Mouse (Mus musculus) heart, embryonic 12.5 days (tissue): ENCODE results near the gene Gtf2f2. TPM values are rescaled to one million over a fixed set of nuclear protein-coding genes. Genes with fewer than 3 reads are reported as not detected.

Source experiments
- ATAC-seq: fragments of 200-750 bp; cut with Nextera tagmentation; 2 replicates; pipeline ENCODE4 v1.8.0; 2017; ENCODE audit warnings: moderate TSS enrichment, moderate library complexity; ENCODE audit not compliant: insufficient number of reproducible peaks, low FRiP score
- H3K27ac ChIP-seq: fragments of 300-500 bp; sonication (generic); 2 replicates; pipeline ENCODE4 v1.5.1; 2016; ENCODE audit warnings: mild to moderate bottlenecking, moderate library complexity; ENCODE audit not compliant: poor library complexity, severe bottlenecking
- H3K27me3 ChIP-seq: fragments of 300-500 bp; sonication (generic); replicated peaks from 2 replicates; pipeline ENCODE4 v1.6.1; 2016; ENCODE audit warnings: mild to moderate bottlenecking, moderate library complexity
- H3K36me3 ChIP-seq: fragments of 300-500 bp; sonication (generic); 2 replicates; pipeline ENCODE4 v1.6.1; 2016; ENCODE audit warnings: mild to moderate bottlenecking, moderate library complexity
- H3K4me1 ChIP-seq: fragments of 300-500 bp; sonication (generic); replicated peaks from 2 replicates; pipeline ENCODE4 v1.6.1; 2016; ENCODE audit warnings: mild to moderate bottlenecking
- H3K4me2 ChIP-seq: fragments of 300-500 bp; sonication (generic); 2 replicates; pipeline ENCODE4 v1.6.1; 2016; ENCODE audit warnings: mild to moderate bottlenecking, moderate library complexity
- H3K4me3 ChIP-seq: fragments of 300-500 bp; sonication (generic); 2 replicates; pipeline ENCODE4 v1.5.1; 2016; ENCODE audit warnings: mild to moderate bottlenecking
- H3K9ac ChIP-seq: fragments of 300-500 bp; sonication (generic); 2 replicates; pipeline ENCODE4 v1.6.1; 2016; ENCODE audit warnings: mild to moderate bottlenecking, moderate library complexity
- H3K9me3 ChIP-seq: fragments of 300-500 bp; sonication (generic); replicated peaks from 2 replicates; pipeline ENCODE4 v1.6.1; 2016; ENCODE audit warnings: mild to moderate bottlenecking, moderate library complexity
- WGBS: fragments of 180-500 bp; shearing (Covaris S2); methylation state at CpG from one replicate; pipeline ENCODE4 v1.1.7; 2016; 5-methylcytosine and 5-hydroxymethylcytosine counted together
- polyA plus RNA-seq: library from polyadenylated mRNA; unstranded; fragments of >200 nt; fragmentation: Nextera tagmentation; extraction: Ambion mirVana; gene quantifications from 2 replicates; pipeline ENCODE4 v1.2.1, GENCODE M21; 2016

The Gtf2f2 gene
- polyA plus RNA-seq = 31.3 and 31.5 TPM in 2 replicates

- Histone ChIP-seq H3K4me1 (peaks cover 16% of the 10 kb centered on the region), H3K27me3 (no peaks in the 10 kb centered on the region), H3K9ac (peak within 1 kb of the TSS; percentile 90), H3K9me3 (no peaks in the 10 kb centered on the region), H3K36me3 (peaks cover 5% of the 10 kb centered on the region; the same call in 1 of the 2 replicates), H3K4me3 (peak within 1 kb of the TSS; percentile 95), H3K4me2 (peak within 1 kb of the TSS; percentile 87), H3K27ac (peak within 1 kb of the TSS; percentile 58)
- WGBS = under 1% methylated on average over 67 of the region's 67 CpGs
- peak; percentile 91 for ATAC-seq
Observed at GRCm38 (mm10) chr14:76010102-76011061, at the start of gene Gtf2f2. Gene Gtf2f2 (minus strand): TSS chr14:76010865.

- ATAC-seq = no peak
- no peak overlapping the region for H3K9ac ChIP-seq
- 73% methylated on average over 5 of the region's 5 CpGs for WGBS
Observed at GRCm38 (mm10) chr14:76059441-76059840, 48.8 kb upstream of the Gtf2f2 start.

GRCm38 (mm10) chr14:76053726-76054125 is 43.1 kb upstream of the Gtf2f2 start:
- no peaks in the 10 kb centered on the region for H3K9me3 ChIP-seq
- H3K27me3 ChIP-seq = no peaks in the 10 kb centered on the region
- no peak overlapping the region for H3K4me2 ChIP-seq
- H3K9ac ChIP-seq = no peak overlapping the region
- peaks cover 11% of the 10 kb centered on the region for H3K4me1 ChIP-seq
- H3K4me3 ChIP-seq = no peak overlapping the region
- 73% methylated on average over 11 of the region's 11 CpGs for WGBS
- no peak overlapping the region for H3K27ac ChIP-seq
- no peaks in the 10 kb centered on the region for H3K36me3 ChIP-seq
- ATAC-seq = no peak

More at GRCm38 (mm10) chr14:76059441-76059840, 48.8 kb upstream of the Gtf2f2 start:
- Histone ChIP-seq H3K27ac (no peak overlapping the region), H3K4me3 (no peak overlapping the region), H3K9me3 (no peaks in the 10 kb centered on the region), H3K4me1 (peaks cover 3% of the 10 kb centered on the region), H3K4me2 (no peak overlapping the region), H3K36me3 (no peaks in the 10 kb centered on the region), H3K27me3 (no peaks in the 10 kb centered on the region)

- no peak overlapping the region for H3K4me3 ChIP-seq
- H3K36me3 ChIP-seq = no peaks in the 10 kb centered on the region
- H3K27me3 ChIP-seq = no peaks in the 10 kb centered on the region
- no peak overlapping the region for H3K9ac ChIP-seq
- H3K27ac ChIP-seq = no peak overlapping the region
- no peak for ATAC-seq
- 76% methylated on average over 7 of the region's 7 CpGs for WGBS
- H3K4me2 ChIP-seq = no peak overlapping the region
- no peaks in the 10 kb centered on the region for H3K9me3 ChIP-seq
- peaks cover 11% of the 10 kb centered on the region for H3K4me1 ChIP-seq
Observed at GRCm38 (mm10) chr14:76051966-76052365, 41.3 kb upstream of the Gtf2f2 start.

- H3K36me3 ChIP-seq = no peaks in the 10 kb centered on the region
- H3K27ac ChIP-seq = no peak overlapping the region
- 0 out of 2 replicates have a peak, but pooled peaks cover 3% of the 10 kb centered on the region for H3K27me3 ChIP-seq
Observed at GRCm38 (mm10) chr14:76045767-76046166, 35.1 kb upstream of the Gtf2f2 start.

GRCm38 (mm10) chr14:76044164-76044557 is 33.5 kb upstream of the Gtf2f2 start:
- Histone ChIP-seq H3K27me3 (0 out of 2 replicates have a peak, but pooled peaks cover 3% of the 10 kb centered on the region), H3K27ac (no peak overlapping the region), H3K4me1 (no peaks in the 10 kb centered on the region), H3K9me3 (no peaks in the 10 kb centered on the region), H3K4me3 (no peak overlapping the region), H3K4me2 (no peak overlapping the region), H3K36me3 (no peaks in the 10 kb centered on the region), H3K9ac (no peak overlapping the region)
- ATAC-seq = no peak
- WGBS = 58% methylated on average over 3 of the region's 3 CpGs

More at GRCm38 (mm10) chr14:76045767-76046166, 35.1 kb upstream of the Gtf2f2 start:
- Histone ChIP-seq H3K9ac (no peak overlapping the region), H3K9me3 (no peaks in the 10 kb centered on the region), H3K4me2 (no peak overlapping the region), H3K4me3 (no peak overlapping the region), H3K4me1 (no peaks in the 10 kb centered on the region)
- no peak for ATAC-seq
- WGBS = 50% methylated on average over 1 of the region's 1 CpGs

- 82% methylated on average over 14 of the region's 14 CpGs for WGBS
- no peak overlapping the region for H3K4me3 ChIP-seq
Observed at GRCm38 (mm10) chr14:76043251-76044163, 32.8 kb upstream of the Gtf2f2 start.

GRCm38 (mm10) chr14:76033221-76033637 is 22.6 kb upstream of the Gtf2f2 start:
- no peak for ATAC-seq
- Histone ChIP-seq H3K27me3 (no peaks in the 10 kb centered on the region), H3K4me1 (peaks cover 7% of the 10 kb centered on the region), H3K4me3 (no peak overlapping the region), H3K36me3 (no peaks in the 10 kb centered on the region), H3K9me3 (no peaks in the 10 kb centered on the region), H3K27ac (no peak overlapping the region), H3K9ac (no peak overlapping the region), H3K4me2 (no peak overlapping the region)
- 61% methylated on average over 7 of the region's 7 CpGs for WGBS

More at GRCm38 (mm10) chr14:76043251-76044163, 32.8 kb upstream of the Gtf2f2 start:
- Histone ChIP-seq H3K4me2 (no peak overlapping the region), H3K4me1 (no peaks in the 10 kb centered on the region), H3K9me3 (no peaks in the 10 kb centered on the region), H3K9ac (no peak overlapping the region), H3K27me3 (0 out of 2 replicates have a peak, but pooled peaks cover 3% of the 10 kb centered on the region), H3K27ac (no peak overlapping the region), H3K36me3 (no peaks in the 10 kb centered on the region)
- ATAC-seq = no peak

GRCm38 (mm10) chr14:76032671-76033136 is 22.0 kb upstream of the Gtf2f2 start:
- Histone ChIP-seq H3K27me3 (no peaks in the 10 kb centered on the region), H3K4me2 (no peak overlapping the region), H3K4me3 (no peak overlapping the region), H3K36me3 (no peaks in the 10 kb centered on the region), H3K27ac (no peak overlapping the region), H3K9me3 (no peaks in the 10 kb centered on the region), H3K9ac (no peak overlapping the region), H3K4me1 (peaks cover 7% of the 10 kb centered on the region)
- no peak for ATAC-seq
- WGBS = 74% methylated on average over 7 of the region's 7 CpGs

GRCm38 (mm10) chr14:76031117-76031842 is 20.6 kb upstream of the Gtf2f2 start:
- no peak overlapping the region for H3K9ac ChIP-seq
- no peaks in the 10 kb centered on the region for H3K27me3 ChIP-seq
- no peaks in the 10 kb centered on the region for H3K9me3 ChIP-seq
- peaks cover 7% of the 10 kb centered on the region for H3K4me1 ChIP-seq
- no peak for ATAC-seq
- H3K36me3 ChIP-seq = no peaks in the 10 kb centered on the region
- WGBS = 53% methylated on average over 11 of the region's 11 CpGs
- no peak overlapping the region for H3K4me3 ChIP-seq
- peak overlapping the region; percentile 17; the same call in 1 of the 2 replicates for H3K4me2 ChIP-seq
- no peak overlapping the region for H3K27ac ChIP-seq
